In genomic region chr1:33222997-33223396, GRCm38 (mm10) we compare ENCODE assay signal across 21 mouse cellular contexts.
DNase-seq lines count a peak whose midpoint lies in the region; ATAC-seq and TF ChIP-seq lines count a peak whose summit lies in the region.
"Had no signal": no experiment of that assay in that cellular context is flagged by ENCODE, and none has a peak within 500 bp of the region (broad histone marks: within the 10 kb centered on the region; RNA-seq: fewer than 3 reads in every experiment).

No protein-coding gene starts in this region.

- no peak overlapping the region for H3K4me3 ChIP-seq in forebrain, embryonic 14.5 days (ENCODE audit: low read depth, low read length)
- H3K4me3 ChIP-seq in forebrain, postnatal 0 days (ENCODE audit: low read depth, low read length) = no peak overlapping the region
- no peak overlapping the region for H3K4me3 ChIP-seq in midbrain, embryonic 13.5 days (replicated peaks)
- no peak overlapping the region for H3K4me3 ChIP-seq in midbrain, embryonic 10.5 days
- H3K4me3 ChIP-seq in hindbrain, embryonic 13.5 days = no peak overlapping the region
- H3K4me3 ChIP-seq: embryonic facial prominence, embryonic 15.5 days; erythroblast, embryonic 14.5 days; heart, adult 2 months; heart, embryonic 15.5 days had no signal

- no peak for ATAC-seq in forebrain, embryonic 14.5 days
- no peak for ATAC-seq in forebrain, postnatal 0 days
- 0 out of 2 replicates have a peak, but pooled peaks have one; percentile 14 for ATAC-seq in midbrain, embryonic 13.5 days
- ATAC-seq in hindbrain, embryonic 13.5 days (ENCODE audit: low FRiP score) = peak; percentile 49; the same call in 1 of the 2 replicates

- H3K4me1 ChIP-seq in forebrain, embryonic 14.5 days (ENCODE audit: control insufficient read depth, insufficient read depth, low read length) = no peaks in the 10 kb centered on the region
- H3K4me1 ChIP-seq in forebrain, postnatal 0 days (ENCODE audit: insufficient read depth) = no peaks in the 10 kb centered on the region
- H3K4me1 ChIP-seq in midbrain, embryonic 13.5 days (replicated peaks) = no peaks in the 10 kb centered on the region
- H3K4me1 ChIP-seq in midbrain, embryonic 10.5 days = no peaks in the 10 kb centered on the region
- H3K4me1 ChIP-seq in hindbrain, embryonic 13.5 days (replicated peaks) = peaks cover 8% of the 10 kb centered on the region; the same call in 1 of the 2 replicates
- H3K4me1 ChIP-seq: embryonic facial prominence, embryonic 15.5 days; heart, embryonic 15.5 days had no signal

- H3K36me3 ChIP-seq in forebrain, embryonic 14.5 days (ENCODE audit: control insufficient read depth, insufficient read depth, low read length) = no peaks in the 10 kb centered on the region
- no peaks in the 10 kb centered on the region for H3K36me3 ChIP-seq in forebrain, postnatal 0 days (ENCODE audit: insufficient read depth)
- H3K36me3 ChIP-seq in midbrain, embryonic 13.5 days = no peaks in the 10 kb centered on the region
- H3K36me3 ChIP-seq in midbrain, embryonic 10.5 days = no peaks in the 10 kb centered on the region
- no peaks in the 10 kb centered on the region for H3K36me3 ChIP-seq in hindbrain, embryonic 13.5 days
- H3K36me3 ChIP-seq: embryonic facial prominence, embryonic 15.5 days; heart, embryonic 15.5 days had no signal

- no peak for TF ChIP-seq CTCF in forebrain, postnatal 0 days (IDR thresholded peaks at IDR 0.05; ENCODE audit: low read depth)
- TF ChIP-seq CTCF in brain, embryonic 14.5 days (IDR thresholded peaks at IDR 0.05; ENCODE audit: borderline replicate concordance, extremely low read depth, insufficient read depth, insufficient read length) = no peak

- WGBS in forebrain, embryonic 14.5 days = 81% methylated on average over 6 of the region's 6 CpGs
- WGBS in forebrain, postnatal 0 days = 72% methylated on average over 6 of the region's 6 CpGs
- WGBS in midbrain, embryonic 13.5 days = 61% methylated on average over 6 of the region's 6 CpGs
- 79% methylated on average over 6 of the region's 6 CpGs for WGBS in midbrain, embryonic 10.5 days
- 43% methylated on average over 6 of the region's 6 CpGs for WGBS in hindbrain, embryonic 13.5 days

- H3K27me3 ChIP-seq in forebrain, embryonic 14.5 days (replicated peaks; ENCODE audit: control insufficient read depth, insufficient read depth, low read length) = no peaks in the 10 kb centered on the region
- no peaks in the 10 kb centered on the region for H3K27me3 ChIP-seq in forebrain, postnatal 0 days (ENCODE audit: insufficient read depth, low read length)
- no peaks in the 10 kb centered on the region for H3K27me3 ChIP-seq in midbrain, embryonic 13.5 days
- no peaks in the 10 kb centered on the region for H3K27me3 ChIP-seq in midbrain, embryonic 10.5 days (ENCODE audit: low read depth, poor library complexity, severe bottlenecking)
- no peaks in the 10 kb centered on the region for H3K27me3 ChIP-seq in hindbrain, embryonic 13.5 days
- H3K27me3 ChIP-seq: embryonic facial prominence, embryonic 15.5 days; heart, embryonic 15.5 days had no signal

- no peak overlapping the region for H3K9ac ChIP-seq in forebrain, embryonic 14.5 days (ENCODE audit: low read length)
- H3K9ac ChIP-seq in forebrain, postnatal 0 days = no peak overlapping the region
- H3K9ac ChIP-seq in midbrain, embryonic 13.5 days (replicated peaks) = no peak overlapping the region
- no peak overlapping the region for H3K9ac ChIP-seq in hindbrain, embryonic 13.5 days
- H3K9ac ChIP-seq: embryonic facial prominence, embryonic 15.5 days; heart, embryonic 15.5 days had no signal

- TF ChIP-seq POLR2A in brain, embryonic 14.5 days (IDR thresholded peaks at IDR 0.05; ENCODE audit: borderline replicate concordance, extremely low read depth, insufficient read depth, insufficient read length, poor library complexity, severe bottlenecking) = no peak

- H3K4me2 ChIP-seq in forebrain, embryonic 14.5 days (ENCODE audit: low read length) = no peak overlapping the region
- no peak overlapping the region for H3K4me2 ChIP-seq in forebrain, postnatal 0 days (ENCODE audit: low read depth)
- H3K4me2 ChIP-seq in midbrain, embryonic 13.5 days (replicated peaks) = no peak overlapping the region
- H3K4me2 ChIP-seq in hindbrain, embryonic 13.5 days = peak overlapping the region; percentile 31; the same call in 1 of the 2 replicates
- H3K4me2 ChIP-seq: embryonic facial prominence, embryonic 15.5 days; heart, embryonic 11.5 days; heart, embryonic 15.5 days had no signal

- H3K9me3 ChIP-seq in forebrain, embryonic 14.5 days (replicated peaks; ENCODE audit: control insufficient read depth, low read length) = no peaks in the 10 kb centered on the region
- no peaks in the 10 kb centered on the region for H3K9me3 ChIP-seq in forebrain, postnatal 0 days (ENCODE audit: low read length)
- no peaks in the 10 kb centered on the region for H3K9me3 ChIP-seq in midbrain, embryonic 13.5 days
- no peaks in the 10 kb centered on the region for H3K9me3 ChIP-seq in midbrain, embryonic 10.5 days (replicated peaks)
- no peaks in the 10 kb centered on the region for H3K9me3 ChIP-seq in hindbrain, embryonic 13.5 days
- H3K9me3 ChIP-seq: embryonic facial prominence, embryonic 15.5 days; heart, embryonic 15.5 days had no signal

- DNase-seq in forebrain, embryonic 14.5 days (ENCODE audit: low spot score) = peak; percentile 7
- no peak for DNase-seq in forebrain, postnatal 0 days
- DNase-seq in midbrain, embryonic 10.5 days (ENCODE audit: low spot score) = no peak
- DNase-seq in brain, embryonic 14.5 days (ENCODE audit: low read depth) = peak; percentile 43
- DNase-seq in gastrocnemius, adult 18-20 months (ENCODE audit: low spot score) = no peak
- DNase-seq in gastrocnemius, adult 8-10 months (ENCODE audit: low spot score in 2 of 2) = no peak
- DNase-seq: adrenal gland, adult 2 months; adrenal gland, postnatal 25 days; cerebellum, adult 11 months; cerebellum, adult 8-10 months; cerebellum, postnatal 14 days; gastrocnemius, postnatal 14 days; heart, adult 2 months; heart, postnatal 14 days; kidney, adult 11 months had no signal

- no peak overlapping the region for H3K27ac ChIP-seq in forebrain, embryonic 14.5 days (ENCODE audit: low read depth, low read length)
- H3K27ac ChIP-seq in forebrain, postnatal 0 days (ENCODE audit: low read depth, low read length) = no peak overlapping the region
- no peak overlapping the region for H3K27ac ChIP-seq in midbrain, embryonic 13.5 days
- no peak overlapping the region for H3K27ac ChIP-seq in midbrain, embryonic 10.5 days (replicated peaks)
- peak overlapping the region; percentile 70 for H3K27ac ChIP-seq in hindbrain, embryonic 13.5 days
- H3K27ac ChIP-seq: embryonic facial prominence, embryonic 15.5 days; heart, adult 2 months; heart, embryonic 15.5 days had no signal

Comparison
In these comparisons a context has a peak if more than half of its experiments do, and no peak if none do; other contexts are left out.
1. DNase-seq: peak in forebrain, embryonic 14.5 days (single experiment) and brain, embryonic 14.5 days (single experiment); none in forebrain, postnatal 0 days (single experiment), midbrain, embryonic 10.5 days (single experiment), gastrocnemius, adult 18-20 months (single experiment) and gastrocnemius, adult 8-10 months (0 of 2).
2. ATAC-seq: peak in midbrain, embryonic 13.5 days (single experiment) and hindbrain, embryonic 13.5 days (single experiment); none in forebrain, embryonic 14.5 days (single experiment) and forebrain, postnatal 0 days (single experiment).